Mouse (Mus musculus): ENCODE data around the gene Mbip. TPM values are rescaled to one million over a fixed set of nuclear protein-coding genes. Genes with fewer than 3 reads are reported as not detected.

Mbip gene
- polyA plus RNA-seq, 1 experiment from 2014 or later = 11.1 TPM

- H3K27ac ChIP-seq = no peak overlapping the region
- no peaks in the 10 kb centered on the region for H3K36me3 ChIP-seq (ENCODE audit: inconsistent target)
- no peak overlapping the region for H3K4me3 ChIP-seq (ENCODE audit: inconsistent target)
- no peaks in the 10 kb centered on the region for H3K79me2 ChIP-seq (ENCODE audit: inconsistent target)
- WGBS (ENCODE audit: missing documents) = 20% methylated on average over 26 of the region's 27 CpGs
Observed at GRCm38 (mm10) chr12:56301487-56302293, 44.0 kb downstream of the Mbip start.

GRCm38 (mm10) chr12:56299610-56300009 lies 46.1 kb downstream of the Mbip start:
- Histone ChIP-seq H3K4me3 (ENCODE audit: inconsistent target) (no peak overlapping the region), H3K79me2 (ENCODE audit: inconsistent target) (no peaks in the 10 kb centered on the region), H3K27ac (no peak overlapping the region), H3K36me3 (ENCODE audit: inconsistent target) (no peaks in the 10 kb centered on the region)
- WGBS (ENCODE audit: missing documents) = 91% methylated on average over 3 of the region's 3 CpGs

- no peaks in the 10 kb centered on the region for H3K36me3 ChIP-seq (ENCODE audit: inconsistent target)
- no CpG with 5 or more reads among the region's 1 CpGs for WGBS (ENCODE audit: missing documents)
- no peak overlapping the region for H3K4me3 ChIP-seq (ENCODE audit: inconsistent target)
- H3K79me2 ChIP-seq (ENCODE audit: inconsistent target) = no peaks in the 10 kb centered on the region
- no peak overlapping the region for H3K27ac ChIP-seq
Observed at GRCm38 (mm10) chr12:56298919-56299318, 46.8 kb downstream of the Mbip start.

- Histone ChIP-seq H3K36me3 (ENCODE audit: inconsistent target) (no peaks in the 10 kb centered on the region), H3K27ac (no peak overlapping the region), H3K4me3 (ENCODE audit: inconsistent target) (no peak overlapping the region), H3K79me2 (ENCODE audit: inconsistent target) (no peaks in the 10 kb centered on the region)
- WGBS (ENCODE audit: missing documents) = 64% methylated on average over 20 of the region's 21 CpGs
Observed at GRCm38 (mm10) chr12:56297921-56298830, 47.5 kb downstream of the Mbip start.

- Histone ChIP-seq H3K27ac (no peak overlapping the region), H3K4me3 (ENCODE audit: inconsistent target) (no peak overlapping the region), H3K36me3 (ENCODE audit: inconsistent target) (no peaks in the 10 kb centered on the region), H3K79me2 (ENCODE audit: inconsistent target) (no peaks in the 10 kb centered on the region)
- WGBS (ENCODE audit: missing documents) = 76% methylated on average over 2 of the region's 5 CpGs
Observed at GRCm38 (mm10) chr12:56297099-56297498, 48.6 kb downstream of the Mbip start.

- no peaks in the 10 kb centered on the region for H3K79me2 ChIP-seq (ENCODE audit: inconsistent target)
- H3K36me3 ChIP-seq (ENCODE audit: inconsistent target) = no peaks in the 10 kb centered on the region
- H3K4me3 ChIP-seq (ENCODE audit: inconsistent target) = no peak overlapping the region
- 85% methylated on average over 6 of the region's 6 CpGs for WGBS (ENCODE audit: missing documents)
- no peak overlapping the region for H3K27ac ChIP-seq
Observed at GRCm38 (mm10) chr12:56296524-56296923, 49.2 kb downstream of the Mbip start.

- 54% methylated on average over 1 of the region's 3 CpGs for WGBS (ENCODE audit: missing documents)
- H3K36me3 ChIP-seq (ENCODE audit: inconsistent target) = no peaks in the 10 kb centered on the region
- H3K4me3 ChIP-seq (ENCODE audit: inconsistent target) = no peak overlapping the region
- H3K79me2 ChIP-seq (ENCODE audit: inconsistent target) = no peaks in the 10 kb centered on the region
- H3K27ac ChIP-seq = no peak overlapping the region
Observed at GRCm38 (mm10) chr12:56295160-56295559, 50.5 kb downstream of the Mbip start.

GRCm38 (mm10) chr12:56288548-56288947 lies 57.1 kb downstream of the Mbip start:
- no peaks in the 10 kb centered on the region for H3K79me2 ChIP-seq (ENCODE audit: inconsistent target)
- H3K27ac ChIP-seq = no peak overlapping the region
- WGBS (ENCODE audit: missing documents) = 35% methylated on average over 3 of the region's 3 CpGs
- H3K36me3 ChIP-seq (ENCODE audit: inconsistent target) = no peaks in the 10 kb centered on the region
- no peak overlapping the region for H3K4me3 ChIP-seq (ENCODE audit: inconsistent target)

GRCm38 (mm10) chr12:56286828-56287227 lies 58.9 kb downstream of the Mbip start:
- 95% methylated on average over 14 of the region's 14 CpGs for WGBS (ENCODE audit: missing documents)
- H3K79me2 ChIP-seq (ENCODE audit: inconsistent target) = no peaks in the 10 kb centered on the region
- no peak overlapping the region for H3K4me3 ChIP-seq (ENCODE audit: inconsistent target)
- H3K27ac ChIP-seq = no peak overlapping the region
- no peaks in the 10 kb centered on the region for H3K36me3 ChIP-seq (ENCODE audit: inconsistent target)

- H3K79me2 ChIP-seq (ENCODE audit: inconsistent target) = no peaks in the 10 kb centered on the region
- no peak overlapping the region for H3K4me3 ChIP-seq (ENCODE audit: inconsistent target)
- H3K36me3 ChIP-seq (ENCODE audit: inconsistent target) = no peaks in the 10 kb centered on the region
- WGBS (ENCODE audit: missing documents) = 67% methylated on average over 2 of the region's 2 CpGs
- H3K27ac ChIP-seq = no peak overlapping the region
Observed at GRCm38 (mm10) chr12:56284210-56284609, 61.5 kb downstream of the Mbip start.

GRCm38 (mm10) chr12:56281649-56282048 lies 64.0 kb downstream of the Mbip start:
- H3K4me3 ChIP-seq (ENCODE audit: inconsistent target) = no peak overlapping the region

More at GRCm38 (mm10) chr12:56281649-56282048, 64.0 kb downstream of the Mbip start:
- H3K79me2 ChIP-seq (ENCODE audit: inconsistent target) = no peaks in the 10 kb centered on the region
- no peak overlapping the region for H3K27ac ChIP-seq
- WGBS (ENCODE audit: missing documents) = 72% methylated on average over 3 of the region's 3 CpGs
- no peaks in the 10 kb centered on the region for H3K36me3 ChIP-seq (ENCODE audit: inconsistent target)

Other genes starting within 250 kb of the Mbip start
- gene Nkx2-1, start 191.0 kb upstream of the Mbip start, polyA plus RNA-seq (2018) = not detected in 3 replicates